In genomic region chr19:11625231-11625630, GRCm38 (mm10) we compare ENCODE assay signal across 29 mouse cellular contexts. TPM values are rescaled to one million over a fixed set of nuclear protein-coding genes. Genes with fewer than 3 reads are reported as not detected.
DNase-seq lines count a peak whose midpoint lies in the region; ATAC-seq lines count a peak whose summit lies in the region.
"Had no signal": no experiment of that assay in that cellular context is flagged by ENCODE, and none has a peak within 500 bp of the region (broad histone marks: within the 10 kb centered on the region; RNA-seq: fewer than 3 reads in every experiment).

No protein-coding gene starts in this region.

- peak; percentile 93 for ATAC-seq in liver, embryonic 16.5 days (ENCODE audit: low read depth)
- no peak for ATAC-seq in heart, embryonic 12.5 days (ENCODE audit: insufficient number of reproducible peaks, low FRiP score)
- ATAC-seq: forebrain, embryonic 14.5 days; inflammation-experienced regulatory T-cells, adult 6 months; lung, postnatal 0 days; midbrain, embryonic 13.5 days had no signal

- no peaks in the 10 kb centered on the region for H3K27me3 ChIP-seq in liver, embryonic 16.5 days (ENCODE audit: control insufficient read depth, insufficient read depth, low read depth, low read length)
- no peaks in the 10 kb centered on the region for H3K27me3 ChIP-seq in heart, embryonic 12.5 days (replicated peaks)
- H3K27me3 ChIP-seq: limb, embryonic 15.5 days; midbrain, embryonic 13.5 days had no signal

- no peak overlapping the region for H3K4me3 ChIP-seq in liver, embryonic 16.5 days (ENCODE audit: low read depth, low read length)
- H3K4me3 ChIP-seq in heart, embryonic 12.5 days = no peak overlapping the region
- H3K4me3 ChIP-seq: heart, adult 2 months; limb, embryonic 15.5 days; midbrain, embryonic 13.5 days had no signal

- peak; percentile 8 for DNase-seq in embryo, embryonic 10.5 days (ENCODE audit: low spot score)
- no peak for DNase-seq in embryo, embryonic 11 days
- DNase-seq in c-Kit-negative CD71-positive TER-119-positive erythroid progenitor cells, embryonic 14.5 days (ENCODE audit: low read depth, low spot score) = peak; percentile 5
- peak; percentile 47 for DNase-seq in liver
- DNase-seq in ovary, postnatal 10 days (ENCODE audit: low spot score) = no peak
- DNase-seq in neural tube, embryonic 10.5 days (ENCODE audit: extremely low spot score, low spot score) = no peak
- DNase-seq: adrenal gland, postnatal 14 days; cerebellum, adult 11 months; cerebellum, postnatal 10 days; gastrocnemius, postnatal 36 days; heart, adult 2 months; heart, postnatal 4 days; kidney, adult 2 months; left cerebral cortex, postnatal 4 days; retina, postnatal 1 day; thymus, postnatal 36 days had no signal

- no peaks in the 10 kb centered on the region for H3K9me3 ChIP-seq in liver, embryonic 16.5 days (replicated peaks; ENCODE audit: control insufficient read depth, low read length)
- no peaks in the 10 kb centered on the region for H3K9me3 ChIP-seq in heart, embryonic 12.5 days (replicated peaks)
- H3K9me3 ChIP-seq: limb, embryonic 15.5 days; midbrain, embryonic 13.5 days had no signal

- no peak overlapping the region for H3K27ac ChIP-seq in liver, embryonic 16.5 days (ENCODE audit: low read length)
- no peak overlapping the region for H3K27ac ChIP-seq in heart, embryonic 12.5 days (ENCODE audit: poor library complexity, severe bottlenecking)
- H3K27ac ChIP-seq: heart, adult 2 months; hindbrain, embryonic 14.5 days; limb, embryonic 15.5 days; midbrain, embryonic 13.5 days had no signal

- WGBS in liver, embryonic 16.5 days (ENCODE audit: insufficient replicate concordance) = 30% methylated on average over 5 of the region's 5 CpGs
- WGBS in heart, embryonic 12.5 days = 74% methylated on average over 5 of the region's 5 CpGs

- H3K4me1 ChIP-seq in liver, embryonic 16.5 days (ENCODE audit: control insufficient read depth, low read depth, low read length) = peaks cover 7% of the 10 kb centered on the region
- H3K4me1 ChIP-seq in heart, embryonic 12.5 days (replicated peaks) = no peaks in the 10 kb centered on the region
- H3K4me1 ChIP-seq: limb, embryonic 15.5 days; midbrain, embryonic 13.5 days had no signal

- no peak overlapping the region for H3K9ac ChIP-seq in liver, embryonic 16.5 days (ENCODE audit: low read depth, low read length)
- no peak overlapping the region for H3K9ac ChIP-seq in heart, embryonic 12.5 days
- H3K9ac ChIP-seq: hindbrain, embryonic 14.5 days; limb, embryonic 15.5 days; midbrain, embryonic 13.5 days had no signal

- H3K4me2 ChIP-seq in liver, embryonic 16.5 days (ENCODE audit: low read depth, low read length) = no peak overlapping the region
- no peak overlapping the region for H3K4me2 ChIP-seq in heart, embryonic 12.5 days
- H3K4me2 ChIP-seq: hindbrain, embryonic 14.5 days; limb, embryonic 15.5 days; midbrain, embryonic 13.5 days had no signal

- no peaks in the 10 kb centered on the region for H3K36me3 ChIP-seq in liver, embryonic 16.5 days (ENCODE audit: control insufficient read depth, insufficient read depth)
- no peaks in the 10 kb centered on the region for H3K36me3 ChIP-seq in heart, embryonic 12.5 days
- H3K36me3 ChIP-seq: limb, embryonic 15.5 days; midbrain, embryonic 13.5 days had no signal

RNA-seq across cellular contexts. Expression of gene Ms4a2, which starts 1.7 kb away (rescaled TPM):
- 0.74 and 1.1 TPM in 2 replicates for polyA plus RNA-seq in liver, embryonic 16.5 days (2015; fragmentation: Nextera tagmentation; extraction: Ambion mirVana)
- polyA plus RNA-seq in heart, embryonic 12.5 days (2016; fragmentation: Nextera tagmentation; extraction: Ambion mirVana) = not detected in 2 replicates
- polyA plus RNA-seq: forebrain, embryonic 14.5 days; hindbrain, embryonic 14.5 days; midbrain, embryonic 13.5 days; neural tube, embryonic 11.5 days had no signal

RNA-seq across cellular contexts. Expression of gene Ms4a3, which starts 15.4 kb away (rescaled TPM):
- 29.8 and 33.2 TPM in 2 replicates for polyA plus RNA-seq in liver, embryonic 16.5 days (2015; fragmentation: Nextera tagmentation; extraction: Ambion mirVana)
- 0.18 TPM in 1 of 2 replicates, not detected in the other for polyA plus RNA-seq in heart, embryonic 12.5 days (2016; fragmentation: Nextera tagmentation; extraction: Ambion mirVana)
- polyA plus RNA-seq: forebrain, embryonic 14.5 days; heart, adult 2 months; hindbrain, embryonic 14.5 days; inflammation-experienced regulatory T-cells, adult 6 months; kidney, adult 2 months; lung, postnatal 0 days; midbrain, embryonic 13.5 days had no signal

RNA-seq across cellular contexts. Expression of gene Ms4a6d, which starts 20.6 kb away (rescaled TPM):
- polyA plus RNA-seq in liver, embryonic 16.5 days (2015; fragmentation: Nextera tagmentation; extraction: Ambion mirVana) = 4.9 TPM in 2 replicates
- polyA plus RNA-seq in heart, embryonic 12.5 days (2016; fragmentation: Nextera tagmentation; extraction: Ambion mirVana) = 0.77 and 1.1 TPM in 2 replicates

RNA-seq across cellular contexts. Expression of gene Oosp2, which starts 35.1 kb away (rescaled TPM):
- polyA plus RNA-seq in liver, embryonic 16.5 days (2015; fragmentation: Nextera tagmentation; extraction: Ambion mirVana) = 0.13 and 0.26 TPM in 2 replicates
- not detected in 2 replicates for polyA plus RNA-seq in heart, embryonic 12.5 days (2016; fragmentation: Nextera tagmentation; extraction: Ambion mirVana)
- polyA plus RNA-seq: embryonic facial prominence, embryonic 14.5 days; forebrain, embryonic 14.5 days; heart, adult 2 months; heart, embryonic 16.5 days; hindbrain, embryonic 14.5 days; inflammation-experienced regulatory T-cells, adult 6 months; kidney, adult 2 months; limb, embryonic 15.5 days; lung, postnatal 0 days; midbrain, embryonic 13.5 days; neural tube, embryonic 11.5 days; spleen, adult 2 months; stomach, embryonic 14.5 days had no signal

Comparison
In these comparisons a context has a peak if more than half of its experiments do, and no peak if none do; other contexts are left out.
1. DNase-seq: peak in embryo, embryonic 10.5 days (single experiment), c-Kit-negative CD71-positive TER-119-positive erythroid progenitor cells, embryonic 14.5 days (single experiment) and liver (single experiment); none in embryo, embryonic 11 days (single experiment), ovary, postnatal 10 days (single experiment) and neural tube, embryonic 10.5 days (single experiment).
2. RNA of gene Ms4a3, which starts 15.4 kb away (polyA plus RNA-seq): 29.8 to 33.2 TPM in liver, embryonic 16.5 days; 0.18 TPM in heart, embryonic 12.5 days; every median in the first group is over 10 times any median in the second.